Mouse (Mus musculus) small intestine, adult 2 months (tissue): ENCODE measurements around the gene Ssh1.

ENCODE experiments used
- CTCF ChIP-seq: fragments of 200-500 bp; IDR thresholded peaks from 2 replicates; pipeline ENCODE4 v1.5.1; 2012; ENCODE audit warnings: low read depth, mild to moderate bottlenecking, control low read depth, inconsistent platforms, low read length, moderate library complexity, mixed read lengths; ENCODE audit not compliant: insufficient replicate concordance, insufficient read length; ENCODE audit errors: extremely low read depth
- POLR2A ChIP-seq: fragments of 200-500 bp; IDR thresholded peaks from 2 replicates; pipeline ENCODE4 v1.6.1; 2012; ENCODE audit warnings: low read depth, mild to moderate bottlenecking, control low read depth, inconsistent platforms, low read length, moderate library complexity

DNA sequence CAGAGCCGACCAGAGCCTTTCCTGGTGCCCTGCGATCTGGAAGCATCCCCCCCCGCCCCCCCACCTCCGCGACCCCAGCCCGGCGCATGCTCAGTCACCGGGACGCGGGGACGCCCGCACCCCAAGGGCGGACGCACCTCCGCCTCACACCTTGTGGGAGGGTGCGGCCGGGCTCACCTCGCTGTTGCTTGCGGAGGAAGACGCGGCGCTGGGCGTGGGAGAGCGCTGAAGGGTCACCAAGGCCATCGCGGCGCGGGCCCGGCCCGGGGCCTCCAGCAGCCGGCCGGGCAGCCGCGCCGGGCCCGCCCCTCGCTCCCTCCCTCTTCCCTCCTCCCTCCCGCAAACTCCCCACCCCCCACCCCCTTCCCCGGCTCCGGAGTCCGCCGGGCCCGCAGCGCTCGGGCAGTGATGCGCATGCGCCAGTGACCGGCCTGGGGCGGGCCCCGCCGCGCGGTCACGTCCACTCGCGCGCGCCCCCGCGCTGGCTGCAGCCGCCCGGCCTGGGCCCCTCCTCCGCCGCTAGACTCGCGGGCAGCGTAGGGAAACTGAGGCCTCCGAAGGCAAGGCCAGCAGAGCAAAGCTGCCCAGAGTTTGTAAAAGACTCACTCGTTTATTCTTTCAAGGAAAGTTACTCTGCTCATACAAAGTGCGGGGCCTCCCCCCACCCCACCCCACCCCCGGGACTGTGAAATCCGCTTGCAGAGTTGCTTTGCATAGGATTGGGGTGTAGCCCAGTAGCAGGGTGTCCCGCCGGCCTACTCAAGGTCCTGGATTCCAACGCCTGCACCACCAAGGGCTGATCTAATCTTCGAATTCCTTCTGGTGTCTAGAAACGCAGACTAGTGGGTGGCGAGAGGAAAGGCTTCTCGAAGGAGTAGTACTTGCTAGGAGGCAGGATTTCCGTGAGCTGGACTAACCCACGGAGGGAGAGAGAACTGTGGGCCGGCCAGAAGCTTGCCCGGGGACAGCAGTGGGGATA, at the start of gene Ssh1:
- TF ChIP-seq CTCF (no peak), POLR2A (no peak)
